Mouse (Mus musculus): ENCODE results near the gene B3galnt2. TPM values are rescaled to one million over a fixed set of nuclear protein-coding genes. Genes with fewer than 3 reads are reported as not detected.
A peak's percentile ranks its signal among the peaks of the same experiment; 100 is the strongest.
"Not testable (repeated sequence)": the region's sequence is repeated elsewhere in the genome, so short reads cannot be mapped to it uniquely, and the experiment has no call there.

Gene B3galnt2
- polyA plus RNA-seq, 1 experiment from 2014 or later = 23.9 TPM

DNA sequence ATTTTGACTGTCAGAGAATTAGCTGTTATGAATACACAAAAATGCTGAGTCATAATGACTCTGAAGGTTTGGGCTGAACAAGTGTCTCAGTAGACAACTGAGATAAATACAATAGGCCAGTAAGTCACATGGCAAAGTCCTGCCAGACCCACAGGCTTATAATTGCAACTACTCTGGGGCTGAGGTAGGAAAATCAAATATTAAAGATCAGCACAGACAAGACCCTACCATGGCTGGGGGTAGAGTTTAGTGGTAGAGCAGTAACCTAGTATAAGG lies 79.7 kb downstream of the B3galnt2 start:
- TF ChIP-seq CTCF (IDR thresholded peaks at IDR 0.05) = no peak
- DNase-seq (ENCODE audit: low read depth, low spot score) (no peak), ATAC-seq (no peak)
- in situ Hi-C loops (cut with MboI; ENCODE audit: low pct_unique_long_range_greater_than_20kb) = no loop called here
- ChIA-PET CTCF (interaction anchor here (1.0 kb wide), 1 partner anchor 28 kb away, joined by 4 read pairs; no protein-coding TSS in a partner anchor), POLR2A (no interaction called here)
- H3K27me3 ChIP-seq = no peaks in the 10 kb centered on the region

DNA sequence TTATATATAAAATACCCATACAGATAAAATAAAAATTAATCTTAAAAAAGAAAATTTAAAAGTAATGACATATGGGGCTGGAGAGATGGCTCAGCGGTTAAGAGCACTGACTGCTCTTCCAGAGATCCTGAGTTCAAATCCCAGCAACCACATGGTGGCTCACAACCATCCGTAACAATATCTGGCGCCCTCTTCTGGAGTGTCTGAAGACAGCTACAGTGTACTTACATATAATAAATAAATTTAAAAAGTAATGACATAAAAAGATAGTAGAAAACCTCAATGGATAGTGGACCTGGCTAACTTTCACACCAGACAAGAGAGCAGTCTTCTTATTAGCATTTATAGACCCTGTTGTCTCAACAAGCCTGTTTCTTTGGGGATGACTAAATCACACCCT lies 81.1 kb downstream of the B3galnt2 start:
- in situ Hi-C loops (cut with MboI; ENCODE audit: low pct_unique_long_range_greater_than_20kb); CTCF ChIA-PET; DNase-seq (ENCODE audit: low read depth, low spot score); POLR2A ChIA-PET; H3K27me3 ChIP-seq; ATAC-seq: not testable (repeated sequence)
- peak; percentile 51 for TF ChIP-seq CTCF (IDR thresholded peaks at IDR 0.05)

DNA sequence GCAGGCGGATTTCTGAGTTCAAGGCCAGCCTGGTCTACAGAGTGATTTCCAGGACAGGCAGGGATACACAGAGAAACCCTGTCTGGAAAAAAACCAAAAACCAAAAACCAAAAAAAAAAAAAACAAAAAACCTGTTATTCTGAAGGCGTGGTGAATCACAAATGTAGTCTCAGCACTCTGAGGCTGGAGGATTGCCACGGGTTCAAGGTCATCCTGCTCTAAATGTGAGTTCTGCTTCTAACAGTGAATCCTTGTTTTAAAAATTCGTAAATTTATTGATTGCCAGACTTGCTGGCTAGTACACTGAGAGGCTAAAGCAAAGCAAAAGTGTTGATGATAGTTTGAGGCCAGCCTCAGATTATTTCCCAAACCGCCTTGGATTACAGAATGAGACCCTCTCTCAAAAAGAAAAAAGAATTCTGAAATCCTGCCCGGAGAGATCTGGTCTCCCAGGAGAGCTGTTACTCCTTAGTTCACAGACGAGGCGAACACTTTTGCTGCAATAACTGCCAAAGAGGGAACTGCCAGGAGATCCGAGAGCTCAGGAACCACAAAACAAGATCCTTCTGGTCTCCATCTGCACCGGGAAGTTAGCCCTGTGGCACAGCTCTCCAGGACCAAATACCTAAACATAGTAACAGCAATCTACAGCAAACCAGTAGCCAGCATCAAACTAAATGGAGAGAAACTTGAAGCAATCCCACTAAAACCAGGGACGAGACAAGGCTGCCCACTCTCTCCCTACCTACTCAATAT lies 81.8 kb downstream of the B3galnt2 start:
- H3K27me3 ChIP-seq = no peaks in the 10 kb centered on the region
- TF ChIP-seq CTCF (IDR thresholded peaks at IDR 0.05) = no peak
- no peak for DNase-seq (ENCODE audit: low read depth, low spot score)
- POLR2A ChIA-PET = no interaction called here
- CTCF ChIA-PET = no interaction called here
- in situ Hi-C loops (cut with MboI; ENCODE audit: low pct_unique_long_range_greater_than_20kb) = no loop called here
- no peak for ATAC-seq

DNA sequence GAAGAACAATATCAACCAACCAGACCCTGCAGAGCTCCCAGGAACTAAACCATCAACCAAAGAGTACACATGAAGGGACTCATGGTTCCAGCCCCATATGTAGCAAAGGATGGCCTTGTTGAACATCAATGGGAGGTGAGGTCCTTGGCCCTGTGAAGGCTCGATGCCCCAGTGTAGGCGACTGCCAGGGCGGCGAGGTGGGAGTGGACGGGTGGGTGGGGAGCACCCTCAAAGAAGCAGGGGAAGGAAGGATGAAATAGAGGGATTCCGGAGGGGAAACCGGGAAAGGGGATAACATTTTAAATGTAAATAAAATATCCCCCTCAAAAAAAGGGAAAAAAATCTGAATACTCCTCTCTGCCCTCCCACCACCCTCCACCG lies 84.6 kb downstream of the B3galnt2 start:
- POLR2A ChIA-PET = interaction anchor here (2.6 kb wide), 1 partner anchor 23 kb away, joined by 15 read pairs; the partner anchor contains the start of genes Arid4b and Ggps1
- H3K27me3 ChIP-seq = no peaks in the 10 kb centered on the region
- ATAC-seq = no peak
- in situ Hi-C loops (cut with MboI; ENCODE audit: low pct_unique_long_range_greater_than_20kb) = no loop called here
- CTCF ChIA-PET = no interaction called here
- no peak for DNase-seq (ENCODE audit: low read depth, low spot score)
- TF ChIP-seq CTCF (IDR thresholded peaks at IDR 0.05) = no peak

DNA sequence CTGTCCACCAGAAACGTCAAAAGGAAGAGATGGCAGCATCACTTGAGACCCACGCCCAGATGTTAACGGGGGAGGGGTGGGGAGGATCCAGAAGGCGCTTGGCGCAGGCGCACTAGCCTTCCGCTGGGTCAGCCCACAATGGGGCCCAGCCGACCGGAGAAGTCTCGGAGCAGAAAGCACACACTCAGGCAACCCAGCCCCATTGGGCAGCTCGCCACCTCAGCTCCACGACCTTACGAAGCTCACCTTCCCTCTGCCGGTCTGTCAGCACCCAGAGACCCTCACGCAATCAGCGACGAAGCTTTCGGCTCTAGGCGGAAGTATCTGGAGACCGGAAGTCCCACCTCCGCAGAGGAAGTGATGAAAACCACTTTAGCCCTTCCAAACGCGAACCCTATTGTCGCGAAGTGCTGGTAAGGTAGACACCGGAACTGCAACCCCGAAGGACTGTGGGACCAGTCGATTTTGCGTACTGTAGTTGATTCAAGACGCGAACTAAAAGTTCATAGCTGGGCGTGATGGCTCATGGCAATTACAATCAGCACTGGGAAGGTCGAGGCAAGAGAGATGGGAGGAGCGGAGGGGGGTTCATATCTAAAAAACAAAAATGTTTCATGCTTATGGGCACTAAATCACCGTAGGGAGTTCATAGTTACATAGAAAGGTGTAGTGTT lies 85.2 kb downstream of the B3galnt2 start, which contains the start of gene Tbce:
TSS of gene Tbce (minus strand) at position 347 of the 674 bp plus-strand sequence.
- TF ChIP-seq CTCF (IDR thresholded peaks at IDR 0.05) = no peak
- POLR2A ChIA-PET = interaction anchor here (0.6 to 2.6 kb wide), 3 partner anchors 13 to 25 kb away, joined by 3 to 15 read pairs (median 3); partner anchors contain the start of genes Arid4b and Ggps1

DNA sequence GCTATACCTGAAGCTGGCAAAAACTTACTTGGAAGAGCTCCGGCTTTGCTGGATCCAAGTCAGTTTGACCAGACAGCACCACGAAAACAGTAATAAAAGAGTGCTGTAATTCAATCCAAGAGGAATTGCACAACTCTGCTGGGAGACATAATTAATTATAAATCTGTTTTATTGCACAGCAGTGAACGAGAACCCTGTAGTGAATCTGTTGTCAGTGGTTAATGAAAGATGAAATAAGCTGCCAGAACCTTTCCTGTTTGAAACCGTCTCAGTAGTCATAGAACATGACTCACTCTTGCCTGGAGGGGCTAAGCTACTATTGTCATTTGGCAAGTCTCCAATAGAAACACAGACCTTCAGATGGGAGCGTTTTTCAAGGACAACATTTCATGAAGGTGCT lies 85.9 kb downstream of the B3galnt2 start:
- POLR2A ChIA-PET = interaction anchor here (1.3 to 2.6 kb wide), 2 partner anchors 12 to 22 kb away, joined by 3 to 15 read pairs; partner anchors contain the start of genes Arid4b and Ggps1
- CTCF ChIA-PET = no interaction called here
- peak; percentile 77 for ATAC-seq
- in situ Hi-C loops (cut with MboI; ENCODE audit: low pct_unique_long_range_greater_than_20kb) = no loop called here
- no peak for TF ChIP-seq CTCF (IDR thresholded peaks at IDR 0.05)
- DNase-seq (ENCODE audit: low read depth, low spot score) = peak; percentile 80
- no peaks in the 10 kb centered on the region for H3K27me3 ChIP-seq

More for the DNA sequence above, 85.2 kb downstream of the B3galnt2 start, which contains the start of gene Tbce:
- peak; percentile 88 for ATAC-seq
- in situ Hi-C loops (cut with MboI; ENCODE audit: low pct_unique_long_range_greater_than_20kb) = no loop called here
- CTCF ChIA-PET = no interaction called here
- peak; percentile 62 for DNase-seq (ENCODE audit: low read depth, low spot score)
- no peaks in the 10 kb centered on the region for H3K27me3 ChIP-seq

DNA sequence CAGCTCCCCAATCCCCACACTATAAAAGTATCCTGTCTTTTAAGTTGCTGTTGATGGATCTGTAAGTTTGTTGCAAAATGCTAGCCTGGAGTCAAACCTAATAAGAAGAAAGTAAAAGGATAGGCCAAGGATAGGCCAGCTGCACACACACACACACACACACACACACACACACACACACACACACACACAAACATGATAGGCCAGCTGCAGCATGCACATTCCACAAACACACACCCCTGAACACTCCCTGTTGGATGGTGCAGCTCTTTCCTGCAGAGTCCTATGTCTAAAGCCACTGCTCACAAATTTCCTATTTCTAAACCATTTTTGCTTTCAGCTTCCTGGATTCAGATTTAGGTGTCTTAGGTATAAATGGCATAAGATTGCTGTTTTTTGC lies 89.6 kb downstream of the B3galnt2 start:
- H3K27me3 ChIP-seq = no peaks in the 10 kb centered on the region
- DNase-seq (ENCODE audit: low read depth, low spot score) (no peak), ATAC-seq (no peak)
- POLR2A ChIA-PET = no interaction called here
- in situ Hi-C loops (cut with MboI; ENCODE audit: low pct_unique_long_range_greater_than_20kb) = no loop called here
- TF ChIP-seq CTCF (IDR thresholded peaks at IDR 0.05) = no peak
- CTCF ChIA-PET = interaction anchor here (0.8 to 1.0 kb wide), 2 partner anchors 15 to 17 kb away, joined by 3 read pairs; no protein-coding TSS in a partner anchor

DNA sequence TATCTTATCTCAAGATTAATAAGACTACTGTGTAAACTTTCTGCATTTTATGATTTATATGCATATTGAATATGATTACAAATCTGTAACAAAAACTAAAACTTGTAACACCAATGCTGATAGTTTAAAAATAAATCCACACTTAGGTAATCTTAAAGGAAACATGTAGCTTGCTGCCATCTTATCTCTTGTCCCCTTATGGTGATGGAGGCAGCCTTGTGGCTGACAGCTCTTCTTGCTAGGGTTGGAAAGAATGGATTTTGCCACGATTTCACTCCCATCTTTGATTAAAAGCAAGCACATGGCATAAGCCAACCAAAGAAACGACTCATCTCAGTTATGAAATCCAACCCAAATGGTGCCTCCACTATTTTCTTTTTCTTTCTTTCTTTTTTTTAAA lies 90.3 kb downstream of the B3galnt2 start:
- in situ Hi-C loops (cut with MboI; ENCODE audit: low pct_unique_long_range_greater_than_20kb) = no loop called here
- no peaks in the 10 kb centered on the region for H3K27me3 ChIP-seq
- POLR2A ChIA-PET = no interaction called here
- CTCF ChIA-PET = interaction anchor here (0.8 to 1.0 kb wide), 2 partner anchors 15 to 17 kb away, joined by 3 read pairs; no protein-coding TSS in a partner anchor
- DNase-seq (ENCODE audit: low read depth, low spot score) = no peak
- no peak for ATAC-seq
- no peak for TF ChIP-seq CTCF (IDR thresholded peaks at IDR 0.05)

Other genes starting within 250 kb of the B3galnt2 start
- not detected for gene Gng4, start 170.4 kb upstream of the B3galnt2 start, polyA plus RNA-seq (2021)
- 45.0 TPM for gene Tbce, start 85.2 kb downstream of the B3galnt2 start, polyA plus RNA-seq (2021)
- 31.1 TPM for gene Arid4b, start 108.8 kb downstream of the B3galnt2 start, polyA plus RNA-seq (2021)
- 34.1 TPM for gene Ggps1, start 109.0 kb downstream of the B3galnt2 start, polyA plus RNA-seq (2021)